Mouse (Mus musculus): ENCODE results near the gene Ncoa7. TPM values are rescaled to one million over a fixed set of nuclear protein-coding genes. Genes with fewer than 3 reads are reported as not detected.

Gene Ncoa7
- total RNA-seq, 2 experiments from 2014 or later, result 16.0 to 23.0 TPM

DNA sequence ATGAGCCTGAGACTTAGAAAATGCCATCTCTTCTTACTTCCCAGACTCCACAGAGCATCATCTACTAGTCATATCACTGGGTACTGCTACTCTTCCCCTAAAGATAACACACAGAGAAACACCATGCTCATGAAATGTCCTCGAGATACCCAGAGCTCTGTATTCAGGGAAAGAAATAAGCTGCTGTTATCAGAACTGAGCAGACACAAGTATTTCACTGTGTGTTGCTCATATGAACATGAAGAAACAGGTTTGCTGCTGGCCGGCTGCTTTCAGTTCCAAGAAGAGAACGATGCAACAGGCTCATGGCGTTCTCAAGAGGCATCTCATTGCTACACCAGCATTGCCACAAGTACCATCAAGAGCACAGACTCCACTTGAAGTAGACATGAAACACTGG, 53.3 kb downstream of the Ncoa7 start:
- ATAC-seq (replicated peaks; ENCODE audit: poor library complexity), result peak; percentile 75

DNA sequence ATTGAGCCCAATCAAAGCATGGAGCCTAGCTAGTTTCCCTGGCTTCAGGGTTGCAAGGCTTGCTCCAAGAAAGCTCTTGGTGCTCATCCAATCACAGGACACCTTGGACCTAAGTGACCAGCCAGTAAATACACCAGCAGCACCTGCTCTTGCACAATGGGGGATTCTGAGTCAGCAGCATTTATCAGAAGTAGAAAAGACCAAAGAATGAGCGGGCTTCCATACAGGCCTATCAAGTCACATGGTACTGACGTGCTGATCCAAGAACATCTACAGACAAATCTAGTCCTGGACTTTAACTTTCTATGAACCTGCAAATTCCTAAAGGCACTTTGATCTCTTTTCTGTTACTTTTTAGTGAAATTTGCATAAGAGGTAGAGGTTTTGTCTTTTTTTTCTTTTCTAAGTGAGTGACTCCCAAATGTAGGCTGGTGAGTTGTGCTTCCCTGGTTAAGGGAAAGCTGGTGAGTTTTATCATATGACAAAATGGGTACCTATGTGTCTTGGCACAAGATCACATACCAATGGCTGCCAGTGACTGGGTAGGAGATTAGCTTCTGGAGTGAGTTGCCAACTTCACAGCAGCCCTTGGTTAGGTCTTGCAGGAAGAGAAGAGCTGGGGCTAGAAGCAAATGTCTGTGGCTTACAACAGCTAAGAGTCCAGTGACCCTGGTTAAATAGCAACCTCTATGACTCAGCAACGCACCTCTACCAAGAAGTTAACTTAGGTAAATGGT, 57.7 kb downstream of the Ncoa7 start:
- ATAC-seq (replicated peaks; ENCODE audit: poor library complexity), result peak; percentile 36; the same call in 1 of the 2 replicates

DNA sequence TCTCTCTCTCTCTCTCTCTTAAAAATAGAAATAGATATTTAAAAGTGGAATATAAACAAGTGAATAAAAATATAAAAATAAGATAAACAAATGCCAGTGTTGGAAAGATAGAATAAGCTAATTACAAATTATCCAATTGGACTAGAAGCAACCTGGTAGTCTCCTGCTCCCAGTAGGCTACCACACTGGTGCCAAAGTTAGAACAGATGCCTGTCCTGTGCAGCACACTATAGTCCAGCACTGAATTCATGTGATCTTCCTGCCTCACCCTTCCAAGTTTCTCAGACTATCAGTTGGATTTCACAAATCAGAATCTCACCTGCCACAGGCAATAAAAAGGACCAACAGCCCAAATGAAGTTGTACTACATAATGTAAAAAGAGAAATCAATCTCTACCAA, 59.9 kb downstream of the Ncoa7 start:
- ATAC-seq (replicated peaks; ENCODE audit: poor library complexity), result no peak

DNA sequence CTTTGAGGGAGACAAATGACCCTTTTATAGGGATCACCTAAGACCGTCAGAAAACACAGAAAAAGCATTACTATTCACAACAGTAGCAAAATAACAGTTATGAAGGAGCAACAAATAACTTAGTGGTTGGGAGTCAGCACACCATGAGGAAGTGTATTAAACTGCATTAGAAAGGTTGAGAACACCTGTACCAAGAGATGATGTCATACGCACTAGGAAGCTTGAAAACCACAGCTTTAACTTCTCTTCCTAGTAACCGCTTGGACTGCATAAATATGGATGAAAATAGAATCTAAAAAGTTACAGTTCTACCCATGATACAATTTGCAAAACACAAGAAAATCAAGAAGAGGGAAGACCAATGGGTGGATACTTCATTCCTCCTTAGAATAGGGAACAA, 64.7 kb downstream of the Ncoa7 start:
- no peak for ATAC-seq (replicated peaks; ENCODE audit: poor library complexity)

DNA sequence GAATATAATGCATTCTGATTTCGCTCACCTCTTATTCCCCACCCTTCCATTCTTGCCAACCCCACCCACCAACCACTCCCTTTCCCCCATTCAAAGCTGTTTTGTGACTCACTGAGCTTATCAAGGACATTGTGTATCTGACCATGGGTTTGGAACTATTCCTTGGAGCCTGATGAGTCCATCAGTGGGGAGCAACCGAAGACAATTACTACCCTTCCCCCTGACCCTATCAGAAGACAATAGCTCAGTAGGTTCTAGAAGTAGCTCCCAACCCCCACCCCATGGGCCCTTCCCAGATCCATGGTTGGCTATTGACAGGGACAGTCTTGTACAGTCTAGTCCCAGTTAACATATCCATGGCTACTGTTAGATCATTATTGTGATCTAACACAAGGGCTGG, 65.8 kb downstream of the Ncoa7 start:
- ATAC-seq (replicated peaks; ENCODE audit: poor library complexity), result no peak

DNA sequence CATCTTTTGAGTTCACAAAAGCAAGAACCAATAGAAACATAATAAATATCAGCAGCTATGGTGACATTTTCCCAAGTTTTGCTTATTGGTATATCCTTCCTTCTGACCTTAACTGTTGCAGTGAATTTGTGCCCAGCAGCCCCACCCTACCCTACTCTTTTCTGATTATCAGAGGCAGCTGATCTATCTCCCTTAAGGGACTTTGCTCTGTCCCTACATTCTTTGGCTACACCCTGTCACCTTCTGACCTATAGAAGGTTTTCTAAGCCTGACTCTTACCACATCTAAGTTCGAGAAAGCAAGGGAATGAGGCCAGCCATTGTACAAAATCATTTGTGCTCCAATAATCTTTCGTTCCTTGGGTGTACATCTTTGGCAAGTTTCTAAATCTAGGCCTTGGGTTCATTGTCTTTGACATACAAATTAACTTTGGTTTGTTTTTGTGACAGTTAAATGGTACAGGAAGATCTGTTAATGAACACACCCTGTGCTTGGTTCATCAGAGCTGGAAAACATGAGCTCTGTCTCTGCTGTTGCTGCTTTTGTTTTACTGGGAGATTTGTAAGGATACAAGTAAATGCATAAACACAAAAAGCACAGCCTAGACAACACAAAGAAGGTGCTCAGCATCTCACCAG, 69.9 kb downstream of the Ncoa7 start:
- 0 out of 2 replicates have a peak, but pooled peaks have one; percentile 22 for ATAC-seq (replicated peaks; ENCODE audit: poor library complexity)

DNA sequence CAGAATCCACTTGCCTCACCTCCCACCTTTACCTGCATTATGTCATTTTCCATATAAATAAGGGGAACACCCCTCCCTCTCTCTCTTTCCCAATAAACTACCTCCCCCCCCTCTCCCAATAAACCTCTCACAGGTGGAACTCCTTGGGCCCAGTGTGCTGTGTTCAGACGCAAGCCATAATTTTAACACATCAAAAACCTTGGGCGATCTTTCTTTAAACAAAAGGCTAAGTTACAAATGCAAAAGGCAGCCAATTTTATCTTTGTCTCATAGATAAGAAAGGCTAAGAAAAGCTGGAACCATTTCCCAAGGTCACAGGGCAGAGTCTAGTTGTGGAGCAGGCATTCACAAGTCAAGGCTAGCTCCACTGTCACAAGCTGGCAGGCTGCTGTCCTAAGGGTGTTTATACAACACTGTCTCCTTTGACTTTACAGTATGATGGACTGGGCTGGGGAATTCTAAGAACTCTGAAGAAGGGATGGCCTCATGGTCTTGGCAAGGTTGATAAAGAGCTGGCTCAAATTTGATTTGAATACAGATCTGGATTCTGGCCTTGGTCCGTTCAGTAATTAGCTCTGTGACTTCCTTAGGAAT, 71.7 kb downstream of the Ncoa7 start:
- ATAC-seq (replicated peaks; ENCODE audit: poor library complexity), result no peak

DNA sequence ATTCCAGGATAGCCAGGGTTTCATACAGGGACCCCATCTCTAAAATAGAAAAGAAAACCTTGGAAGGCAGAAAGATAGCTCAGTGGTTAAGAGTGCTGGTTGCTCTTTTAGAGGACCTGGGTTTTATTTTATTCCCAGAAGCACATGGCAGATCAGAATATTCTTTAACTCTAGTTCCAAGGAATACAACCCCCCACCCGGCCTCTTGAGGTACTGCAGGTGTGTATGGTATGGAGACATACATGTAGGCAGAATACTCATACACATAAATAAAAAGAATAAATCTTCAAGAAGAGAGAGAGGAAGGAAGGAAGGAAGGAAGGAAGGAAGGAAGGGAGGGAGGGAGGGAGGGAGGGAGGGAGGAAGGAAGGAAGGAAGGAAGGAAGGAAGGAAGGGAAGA, 72.3 kb downstream of the Ncoa7 start:
- no peak; the same call in 1 of the 2 replicates for ATAC-seq (replicated peaks; ENCODE audit: poor library complexity)

DNA sequence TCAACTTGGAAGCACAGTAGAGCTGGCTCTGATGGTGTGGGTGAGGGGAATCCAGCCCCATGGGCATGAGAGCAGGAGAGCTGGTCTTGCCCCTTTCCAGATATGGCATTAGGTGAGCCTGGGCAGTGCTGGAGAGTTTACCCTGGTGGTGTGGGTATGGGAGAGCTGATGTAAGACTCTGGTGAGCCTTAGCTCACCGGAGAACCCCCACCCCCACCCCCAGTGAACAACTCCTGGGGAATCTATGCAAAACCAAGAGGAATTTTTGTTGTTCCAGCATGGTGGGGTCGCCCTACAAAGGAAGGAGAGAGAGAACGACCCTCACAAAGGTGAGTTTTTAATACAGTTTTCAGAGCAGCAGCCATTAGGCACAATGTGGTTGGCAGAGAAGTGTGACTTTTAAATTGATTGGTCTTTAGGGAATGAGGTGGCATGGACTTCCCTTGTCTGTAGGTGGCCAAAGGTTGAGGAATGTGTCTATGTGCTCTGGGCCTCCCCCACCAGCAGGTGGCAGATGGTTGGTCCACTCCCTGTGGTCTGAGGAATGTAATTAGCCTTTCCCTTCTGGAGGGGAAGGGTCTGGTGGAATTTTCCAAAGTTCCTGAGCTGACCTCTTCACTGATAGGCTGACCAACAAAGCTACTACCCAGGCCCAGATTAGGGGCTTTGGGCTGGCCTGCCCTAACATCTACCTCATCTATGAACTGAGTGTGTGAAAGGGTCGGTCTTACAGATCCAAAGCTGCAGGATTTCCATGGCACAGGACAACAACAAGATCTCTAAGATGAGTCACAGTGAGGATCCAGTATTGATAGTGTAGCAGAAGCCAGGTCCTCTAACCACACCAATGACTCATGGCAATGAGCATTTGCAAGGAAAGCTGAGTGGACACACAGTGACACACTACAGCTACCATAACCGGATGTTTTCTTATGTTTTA, 73.7 kb downstream of the Ncoa7 start:
- peak; percentile 84 for ATAC-seq (replicated peaks; ENCODE audit: poor library complexity)

DNA sequence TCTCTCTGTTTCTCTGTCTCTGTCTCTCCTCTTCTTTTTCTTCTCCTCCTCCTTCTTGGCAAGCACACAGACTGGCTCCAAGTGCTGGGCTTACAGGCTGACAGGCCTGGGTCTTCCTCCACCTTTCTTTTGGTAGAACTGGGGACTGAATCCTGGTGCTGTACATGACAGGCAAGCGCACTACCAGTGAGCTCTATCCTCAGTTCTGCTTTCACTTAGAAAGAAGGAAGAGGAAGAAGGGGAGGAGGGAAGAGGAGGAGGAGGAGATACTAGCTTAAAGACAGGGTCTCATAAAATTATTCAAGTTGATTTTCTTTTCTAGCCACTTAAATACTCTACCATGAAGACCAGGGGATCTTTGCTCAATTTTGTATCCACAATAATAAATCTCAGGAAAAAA, 80.1 kb downstream of the Ncoa7 start:
- ATAC-seq (replicated peaks; ENCODE audit: poor library complexity), result peak; percentile 57

DNA sequence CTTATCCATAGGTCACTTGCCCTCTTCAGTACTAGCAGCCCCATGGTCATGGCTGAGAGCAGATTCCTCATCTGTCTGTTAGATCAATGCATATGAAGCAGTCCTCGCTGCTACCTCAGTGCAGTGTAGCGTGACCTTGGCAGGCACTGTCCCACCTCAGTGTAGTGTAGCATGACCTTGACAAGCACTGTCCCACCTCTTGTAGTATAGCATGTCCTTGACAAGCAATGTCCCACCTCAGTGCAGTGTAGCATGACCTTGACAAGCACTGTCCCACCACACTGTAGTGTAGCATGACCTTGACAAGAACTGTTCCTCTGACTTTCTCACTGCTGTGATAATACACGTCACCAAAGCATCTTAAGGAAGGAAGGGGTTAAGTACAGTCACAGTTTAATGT, 82.6 kb downstream of the Ncoa7 start:
- ATAC-seq (replicated peaks; ENCODE audit: poor library complexity), result no peak

DNA sequence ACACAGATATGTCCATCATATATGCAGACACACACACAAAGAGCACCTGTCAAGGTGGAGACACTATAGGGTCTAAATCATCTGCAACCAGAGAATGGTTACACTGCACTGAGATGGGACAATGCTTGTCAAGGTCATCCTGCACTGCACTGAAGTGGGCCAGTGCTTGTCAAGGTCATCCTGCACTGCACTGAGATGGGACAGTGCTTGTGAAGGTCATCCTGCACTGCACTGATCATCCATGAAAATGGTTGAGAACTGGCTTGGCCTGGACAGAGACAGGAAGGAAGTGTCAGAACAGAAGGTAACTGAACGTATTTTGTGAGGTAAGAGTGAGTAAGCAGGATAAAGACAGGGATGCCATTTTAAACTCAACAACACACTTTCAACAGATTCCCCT, 83.2 kb downstream of the Ncoa7 start:
- no peak for ATAC-seq (replicated peaks; ENCODE audit: poor library complexity)

DNA sequence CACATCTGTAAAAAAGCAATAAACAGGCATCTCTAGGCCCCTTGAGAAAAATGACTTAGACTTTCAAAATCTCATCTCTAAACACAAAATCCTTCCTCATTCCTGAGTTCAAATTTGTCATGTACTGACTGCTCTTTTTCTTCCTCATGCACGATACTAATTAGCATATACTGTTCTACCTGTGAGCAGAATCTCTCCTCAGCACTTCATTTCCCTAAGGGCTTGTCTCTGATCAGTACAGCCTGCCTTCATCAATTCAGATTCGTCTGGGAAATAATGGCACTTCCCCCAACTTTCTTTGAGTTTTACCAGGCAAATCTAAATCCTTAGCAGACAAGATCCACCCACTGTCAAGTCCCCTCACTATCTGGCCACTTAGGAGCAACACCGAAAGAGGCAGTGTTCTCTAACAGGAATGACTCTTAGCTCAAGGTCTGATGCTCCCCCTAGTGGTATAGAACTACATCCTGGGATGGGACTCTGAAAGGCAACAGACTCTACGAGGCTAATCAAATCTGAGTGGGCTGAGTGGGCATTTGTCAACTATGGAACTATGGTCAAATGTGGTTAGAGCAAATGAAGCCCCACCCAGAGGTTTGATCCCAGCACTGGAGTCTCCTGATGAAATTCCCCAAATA, 84.3 kb downstream of the Ncoa7 start:
- peak; percentile 97 for ATAC-seq (replicated peaks; ENCODE audit: poor library complexity)

DNA sequence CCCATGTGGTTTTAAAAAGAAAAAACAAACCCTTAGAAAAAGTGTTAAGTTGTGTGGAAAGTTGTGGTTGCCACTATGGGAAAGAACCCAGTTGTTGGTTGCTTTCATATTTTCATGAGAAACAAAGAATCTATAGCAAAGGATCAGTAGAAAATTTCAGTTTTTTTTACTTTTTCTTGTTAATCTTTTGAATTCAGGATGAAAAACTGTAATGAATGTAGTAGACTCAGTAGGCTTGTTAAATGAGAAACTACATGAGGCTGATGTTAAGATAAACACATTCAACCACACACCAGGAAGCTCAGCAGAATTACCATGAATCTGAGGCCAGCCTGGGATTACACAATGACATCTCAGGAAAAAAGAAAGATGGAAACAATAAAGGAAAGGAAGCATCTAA, 87.0 kb downstream of the Ncoa7 start:
- no peak for ATAC-seq (replicated peaks; ENCODE audit: poor library complexity)

DNA sequence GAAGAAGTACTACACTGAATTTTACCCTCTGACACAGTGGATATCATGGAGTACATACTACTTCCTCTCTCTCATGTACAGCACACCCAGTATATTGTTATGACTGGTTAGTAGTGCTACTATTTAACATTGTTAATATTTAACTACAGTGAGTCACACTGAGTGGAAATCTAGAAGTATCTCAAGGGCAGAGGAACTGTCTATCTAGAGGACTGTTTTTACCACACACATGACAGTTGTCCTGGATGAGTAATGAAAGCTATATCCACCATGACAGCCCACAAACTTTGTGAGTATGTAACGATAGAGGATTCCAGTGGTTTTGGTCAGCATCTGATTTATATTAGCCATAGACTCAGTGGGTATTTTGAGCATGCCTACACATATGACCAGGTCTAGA, 90.6 kb downstream of the Ncoa7 start:
- no peak for ATAC-seq (replicated peaks; ENCODE audit: poor library complexity)

DNA sequence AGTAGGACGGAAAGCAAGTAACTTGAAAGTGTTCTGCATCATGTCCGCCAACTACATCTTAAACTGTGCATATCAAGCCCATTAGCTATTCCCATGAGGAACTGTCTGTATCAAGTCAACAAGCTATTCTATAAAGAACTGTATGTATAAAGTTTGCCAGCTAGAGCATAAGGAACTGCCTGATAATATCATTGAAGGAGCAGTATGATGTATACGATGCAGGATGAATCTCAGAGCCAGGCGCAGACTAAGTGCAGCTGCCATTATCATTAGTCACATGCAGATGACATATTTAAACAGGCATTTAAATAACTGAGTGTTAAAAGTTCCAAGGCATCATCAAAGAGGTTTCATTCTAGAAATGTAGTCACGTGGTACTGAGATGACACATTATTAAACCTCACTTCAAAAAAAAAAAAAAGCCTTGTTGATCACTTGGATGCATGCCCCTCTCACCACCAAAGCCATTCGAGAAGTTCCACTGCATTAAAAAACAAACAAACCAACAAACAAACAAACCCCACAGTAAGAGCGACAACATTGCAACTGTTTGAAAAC, 93.2 kb downstream of the Ncoa7 start:
- ATAC-seq (replicated peaks; ENCODE audit: poor library complexity), result no peak

DNA sequence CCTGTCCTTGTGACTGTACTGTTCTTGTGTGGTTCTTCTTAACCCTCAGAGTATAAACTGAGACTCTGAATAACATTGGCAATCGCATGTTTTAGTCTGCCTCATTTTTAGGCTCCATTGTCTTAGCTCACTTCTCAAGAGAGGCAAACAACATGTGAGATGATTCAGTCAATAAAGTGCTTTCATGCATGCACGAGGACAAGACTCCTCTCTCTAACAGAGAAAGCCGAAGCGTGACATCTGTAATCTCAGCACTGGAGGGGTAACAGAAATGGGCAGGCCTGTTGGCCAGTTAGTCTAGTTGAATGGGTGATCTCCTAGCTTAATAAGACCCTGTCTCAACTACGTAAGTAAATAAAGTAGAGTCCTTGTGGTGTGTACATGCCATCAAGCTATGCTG, 95.1 kb downstream of the Ncoa7 start:
- ATAC-seq (replicated peaks; ENCODE audit: poor library complexity), result no peak

DNA sequence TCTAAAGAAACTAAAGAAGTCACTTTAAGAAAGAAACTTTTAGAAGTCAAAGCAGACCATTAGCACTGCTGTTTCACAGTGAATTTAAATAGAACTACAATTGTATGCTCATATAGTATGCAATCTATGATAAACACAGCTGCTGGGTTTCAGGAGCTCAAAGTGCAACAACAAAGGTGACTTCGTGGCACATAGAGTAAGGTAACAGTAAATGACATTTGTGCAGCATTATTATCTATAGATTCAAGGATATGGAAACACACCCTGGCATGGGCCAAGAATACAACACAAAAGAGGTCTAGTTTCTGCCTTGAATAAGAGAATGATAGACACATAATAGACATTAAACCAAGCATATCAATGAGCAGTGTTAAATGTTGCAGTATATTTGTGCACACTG, 100.5 kb downstream of the Ncoa7 start:
- no peak for ATAC-seq (replicated peaks; ENCODE audit: poor library complexity)

DNA sequence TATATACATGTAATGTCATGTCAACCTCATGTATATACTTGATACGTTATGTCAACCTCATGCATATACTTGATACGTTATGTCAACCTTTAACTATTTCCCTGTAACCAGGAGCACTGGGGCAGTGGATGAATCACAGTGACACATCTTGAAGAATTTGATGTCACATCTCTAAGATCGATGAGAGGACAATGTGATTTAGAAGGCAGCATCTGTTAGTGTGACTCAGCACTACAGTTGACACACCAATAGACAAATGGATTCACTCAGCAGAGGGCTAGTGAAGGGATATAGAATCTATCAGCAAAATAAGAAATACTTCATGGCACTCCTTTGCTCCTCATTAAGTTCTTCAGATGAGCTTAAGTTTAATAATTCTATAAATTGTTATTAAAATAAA, 116.3 kb downstream of the Ncoa7 start:
- ATAC-seq (replicated peaks; ENCODE audit: poor library complexity), result no peak

DNA sequence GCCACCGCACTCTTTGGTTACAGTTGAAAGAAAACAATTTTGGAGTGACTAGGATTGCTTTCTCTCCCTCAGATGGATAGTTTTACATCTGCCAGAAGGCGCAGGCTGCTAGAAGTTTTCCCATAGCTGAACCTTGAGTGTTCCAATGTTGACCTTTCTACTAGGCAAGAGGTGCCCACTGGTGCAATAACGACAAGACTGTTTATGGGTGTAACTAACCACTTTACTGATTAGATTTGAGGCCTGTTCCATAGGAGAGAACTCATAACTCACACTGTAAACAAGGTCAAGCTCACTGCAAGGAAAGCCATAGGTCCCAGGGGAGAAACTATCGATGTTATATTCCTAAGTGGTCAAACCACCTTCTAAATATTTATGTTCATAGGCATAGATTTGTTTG, 119.7 kb downstream of the Ncoa7 start:
- ATAC-seq (replicated peaks; ENCODE audit: poor library complexity), result no peak

Measured in megakaryocyte progenitor cell, adult 5-6 weeks (primary cell).